Mouse (Mus musculus) frontal cortex, postnatal 14 days (tissue): ENCODE measurements around the gene Mre11a.
"Not testable (repeated sequence)": the region's sequence is repeated elsewhere in the genome, so short reads cannot be mapped to it uniquely, and the experiment has no call there.

Experiments used
- DNase-seq, 2 experiments: peaks; one replicate each; pipeline ENCODE4 v3.0.0; 2022; ENCODE audit warnings: low spot score in 2 of 2

Mre11a gene

DNA sequence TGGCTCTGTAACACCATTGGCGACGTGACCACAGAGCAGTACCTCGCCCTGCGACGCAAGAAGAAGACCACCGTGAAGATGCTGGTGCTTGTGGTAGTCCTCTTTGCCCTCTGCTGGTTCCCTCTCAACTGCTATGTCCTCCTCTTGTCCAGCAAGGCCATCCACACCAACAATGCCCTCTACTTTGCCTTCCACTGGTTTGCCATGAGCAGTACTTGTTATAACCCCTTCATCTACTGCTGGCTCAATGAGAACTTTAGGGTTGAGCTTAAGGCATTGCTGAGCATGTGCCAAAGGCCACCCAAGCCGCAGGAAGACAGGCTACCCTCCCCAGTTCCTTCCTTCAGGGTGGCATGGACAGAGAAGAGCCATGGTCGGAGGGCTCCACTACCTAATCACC, 83.9 kb downstream of the Mre11a start:
- DNase-seq, result no peak

DNA sequence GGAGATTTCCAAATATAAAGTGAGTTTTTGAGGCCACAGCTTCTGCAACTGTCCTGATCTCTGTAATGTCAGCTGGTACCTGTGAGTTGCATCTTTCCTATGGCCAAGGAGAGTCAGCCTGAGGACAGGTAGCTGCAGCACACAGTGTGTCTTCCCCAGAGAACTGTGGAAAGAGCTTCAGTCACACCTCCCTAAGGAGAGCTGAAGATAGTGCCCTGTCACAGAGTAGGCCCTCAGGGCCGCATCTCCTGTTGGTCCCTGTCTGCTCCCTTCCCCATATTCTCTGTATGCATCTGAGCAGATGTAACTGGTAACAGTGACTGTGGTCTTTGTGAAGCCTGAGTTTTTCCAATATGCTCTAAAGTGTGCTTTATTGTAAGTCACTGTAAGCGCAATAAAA, 85.9 kb downstream of the Mre11a start:
- DNase-seq, result no peak

GRCm38 (mm10) chr9:14870802-14871201, 86.3 kb downstream of the Mre11a start:
- DNase-seq, result no peak

DNA sequence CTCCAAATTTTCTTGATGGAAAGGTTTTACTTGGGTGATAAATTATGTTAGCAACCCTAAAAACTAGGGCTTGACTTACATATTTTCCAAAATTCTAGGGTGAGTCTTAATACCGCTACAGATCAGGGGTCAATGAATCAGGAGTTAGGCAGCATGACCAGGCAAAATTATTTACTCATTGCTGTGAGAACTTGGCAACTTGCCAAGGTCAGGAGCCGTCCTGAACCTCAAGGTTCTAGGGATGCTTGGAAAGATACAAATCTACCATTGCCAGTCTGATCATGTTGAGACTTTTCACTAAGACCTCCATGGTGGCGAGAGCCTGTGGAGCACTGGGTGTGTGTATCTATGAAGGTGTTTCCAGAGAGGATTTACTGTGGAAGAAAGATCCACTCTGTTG, 87.1 kb downstream of the Mre11a start:
- no peak for DNase-seq

- DNase-seq, result no peak
These were observed 87.9 kb downstream of the Mre11a start for GRCm38 (mm10) chr9:14872181-14872930.

GRCm38 (mm10) chr9:14875743-14876507, 91.5 kb downstream of the Mre11a start:
- no peak for DNase-seq

GRCm38 (mm10) chr9:14876566-14876965, 92.1 kb downstream of the Mre11a start:
- not testable (repeated sequence) for DNase-seq

GRCm38 (mm10) chr9:14884641-14885040, 100.2 kb downstream of the Mre11a start:
- no peak for DNase-seq

DNA sequence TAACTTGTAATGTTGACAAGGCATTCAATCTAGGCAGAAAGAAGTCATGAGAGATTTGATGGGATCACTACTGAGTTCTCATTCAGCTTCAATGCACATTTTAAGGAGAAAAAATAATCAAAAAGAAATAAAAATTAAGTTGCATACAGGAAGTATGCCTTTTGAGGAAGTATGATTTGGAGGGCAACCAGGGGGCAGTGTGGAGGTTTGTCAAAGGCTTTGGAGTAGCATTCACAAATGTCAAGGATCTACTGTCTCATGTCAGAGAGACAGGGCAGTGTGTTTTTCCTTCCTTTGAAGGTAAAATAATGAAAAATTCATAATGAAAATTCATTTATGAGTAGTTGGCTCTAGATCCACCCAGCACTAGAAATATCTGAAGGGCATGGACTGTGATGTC, 100.7 kb downstream of the Mre11a start:
- DNase-seq, result no peak

- DNase-seq, result no peak
These were observed 101.5 kb downstream of the Mre11a start for GRCm38 (mm10) chr9:14885954-14886353.
